Mouse (Mus musculus) MEL (cell line): Measurements from ENCODE around the gene Psmd4. TPM values are rescaled to one million over a fixed set of nuclear protein-coding genes. Genes with fewer than 3 reads are reported as not detected.

ENCODE experiments used
- DNase-seq: peaks from one replicate; pipeline ENCODE4 v3.0.0; 2011; ENCODE audit warnings: low read depth, low spot score
- H3K27ac ChIP-seq: 2 replicates; pipeline ENCODE4 v1.5.1; 2012; ENCODE audit warnings: low read depth, mild to moderate bottlenecking, control low read depth, low read length, moderate library complexity; ENCODE audit not compliant: control insufficient read depth
- H3K27me3 ChIP-seq, 2 experiments: fragments of 150-350 bp in 1 of 2; sonication (generic) in 1 of 2; 2 replicates each; pipeline ENCODE4 v1.6.1; 2012; ENCODE audit warnings: low read length in 2 of 2, mild to moderate bottlenecking in 2 of 2, improper control_type of control experiment in 1 of 2, moderate library complexity in 1 of 2; ENCODE audit not compliant: insufficient read depth in 2 of 2, control insufficient read depth in 1 of 2
- H3K36me3 ChIP-seq, 2 experiments: 2 replicates each; pipeline ENCODE4 v1.6.1; 2012 to 2014; ENCODE audit warnings: low read length in 2 of 2, improper control_type of control experiment in 1 of 2, inconsistent platforms in 1 of 2, mild to moderate bottlenecking in 1 of 2; ENCODE audit not compliant: insufficient read depth in 2 of 2, control insufficient read depth in 1 of 2
- H3K4me1 ChIP-seq, 2 experiments: fragments of 150-350 bp in 1 of 2; sonication (generic) in 1 of 2; 2 replicates each; pipeline ENCODE4 v1.6.1; 2012; ENCODE audit warnings: low read length in 2 of 2, improper control_type of control experiment in 1 of 2, mild to moderate bottlenecking in 1 of 2; ENCODE audit not compliant: insufficient read depth in 2 of 2, control insufficient read depth in 1 of 2
- H3K4me3 ChIP-seq, 2 experiments: fragments of 150-350 bp in 1 of 2; sonication (generic) in 1 of 2; 2 replicates each; pipeline ENCODE4 v1.5.1; 2012; ENCODE audit warnings: low read depth in 2 of 2, low read length in 2 of 2, mild to moderate bottlenecking in 2 of 2, moderate library complexity in 2 of 2, control low read depth in 1 of 2, improper control_type of control experiment in 1 of 2; ENCODE audit not compliant: control insufficient read depth in 1 of 2, insufficient read depth in 1 of 2
- H3K79me2 ChIP-seq: 2 replicates; pipeline ENCODE4 v1.6.1; 2012; ENCODE audit warnings: mild to moderate bottlenecking, low read length, moderate library complexity; ENCODE audit not compliant: control insufficient read depth, poor library complexity, insufficient read depth
- H3K9ac ChIP-seq: 2 replicates; pipeline ENCODE4 v1.6.1; 2012; ENCODE audit warnings: low read depth, mild to moderate bottlenecking, control low read depth, low read length, moderate library complexity; ENCODE audit not compliant: control insufficient read depth, poor library complexity, severe bottlenecking
- H3K9me3 ChIP-seq: fragments of 150-350 bp; sonication (generic); replicated peaks from 2 replicates; pipeline ENCODE4 v1.6.1; 2012; ENCODE audit warnings: mild to moderate bottlenecking, low read length, improper control_type of control experiment, moderate library complexity; ENCODE audit not compliant: insufficient read depth
- BHLHE40 ChIP-seq: IDR thresholded peaks from 2 replicates; pipeline ENCODE4 v1.6.1; 2012; ENCODE audit warnings: low read depth, mild to moderate bottlenecking, inconsistent platforms, low read length, improper control_type of control experiment, borderline replicate concordance
- E2F4 ChIP-seq: IDR thresholded peaks from 2 replicates; pipeline ENCODE4 v1.6.1; 2011; ENCODE audit warnings: low read depth, low read length, improper control_type of control experiment, borderline replicate concordance
- ELF1 ChIP-seq: IDR thresholded peaks from 2 replicates; pipeline ENCODE4 v1.6.1; 2014; ENCODE audit warnings: low read depth, mild to moderate bottlenecking, inconsistent platforms, low read length, improper control_type of control experiment, moderate library complexity
- ETS1 ChIP-seq: IDR thresholded peaks from 2 replicates; pipeline ENCODE4 v1.6.1; 2012; ENCODE audit warnings: low read depth, mild to moderate bottlenecking, inconsistent platforms, low read length, improper control_type of control experiment, moderate library complexity
- GATA1 ChIP-seq: IDR thresholded peaks from 2 replicates; pipeline ENCODE4 v1.6.1; 2011; ENCODE audit warnings: low read depth, low read length, improper control_type of control experiment
- HCFC1 ChIP-seq: IDR thresholded peaks from 2 replicates; pipeline ENCODE4 v1.6.1; 2012; ENCODE audit warnings: low read depth, mild to moderate bottlenecking, inconsistent platforms, low read length, improper control_type of control experiment, moderate library complexity
- KAT2A ChIP-seq: conservative IDR thresholded peaks from 2 replicates; pipeline ENCODE4 v1.6.1; 2012; ENCODE audit warnings: low read depth, low read length, improper control_type of control experiment, inconsistent platforms
- MAFK ChIP-seq: IDR thresholded peaks from 2 replicates; pipeline ENCODE4 v1.6.1; 2011; ENCODE audit warnings: low read depth, mild to moderate bottlenecking, low read length, improper control_type of control experiment, borderline replicate concordance
- MAX ChIP-seq: IDR thresholded peaks from 2 replicates; pipeline ENCODE4 v1.6.1; 2011; ENCODE audit warnings: low read length, improper control_type of control experiment
- MEF2A ChIP-seq: IDR thresholded peaks from 2 replicates; pipeline ENCODE4 v1.6.1; 2014; ENCODE audit warnings: low read depth, mild to moderate bottlenecking, inconsistent platforms, low read length, improper control_type of control experiment; ENCODE audit not compliant: poor library complexity, insufficient replicate concordance, severe bottlenecking; ENCODE audit errors: extremely low read depth
- MXI1 ChIP-seq: IDR thresholded peaks from 2 replicates; pipeline ENCODE4 v1.6.1; 2011; ENCODE audit warnings: mild to moderate bottlenecking, low read depth, low read length, improper control_type of control experiment
- MYB ChIP-seq: IDR thresholded peaks from 2 replicates; pipeline ENCODE4 v1.6.1; 2011; ENCODE audit warnings: mild to moderate bottlenecking, low read depth, low read length, improper control_type of control experiment
- MYC ChIP-seq: IDR thresholded peaks from 2 replicates; pipeline ENCODE4 v1.6.1; 2011; ENCODE audit warnings: low read depth, mild to moderate bottlenecking, low read length, improper control_type of control experiment, moderate library complexity
- NELFE ChIP-seq: IDR thresholded peaks from 2 replicates; pipeline ENCODE4 v1.6.1; 2011; ENCODE audit warnings: low read depth, low read length, improper control_type of control experiment
- NRF1 ChIP-seq: IDR thresholded peaks from 2 replicates; pipeline ENCODE4 v1.6.1; 2014; ENCODE audit warnings: low read depth, mild to moderate bottlenecking, inconsistent platforms, low read length, improper control_type of control experiment, moderate library complexity; ENCODE audit not compliant: poor library complexity, insufficient read depth, severe bottlenecking
- POLR2A ChIP-seq, 2 experiments: IDR thresholded peaks; 2 replicates each; pipeline ENCODE4 v1.6.1; 2011 to 2012; ENCODE audit warnings: low read length in 2 of 2, mild to moderate bottlenecking in 2 of 2, control low read depth in 1 of 2, improper control_type of control experiment in 1 of 2, low read depth in 1 of 2, moderate library complexity in 1 of 2; ENCODE audit not compliant: control insufficient read depth in 1 of 2, insufficient read depth in 1 of 2, poor library complexity in 1 of 2
- POLR2AphosphoS2 ChIP-seq: IDR thresholded peaks from 2 replicates; pipeline ENCODE4 v1.6.1; 2011; ENCODE audit warnings: low read length, improper control_type of control experiment
- RAD21 ChIP-seq: IDR thresholded peaks from 2 replicates; pipeline ENCODE4 v1.6.1; 2011; ENCODE audit warnings: mild to moderate bottlenecking, low read depth, low read length, improper control_type of control experiment
- SIN3A ChIP-seq: IDR thresholded peaks from 2 replicates; pipeline ENCODE4 v1.6.1; 2012; ENCODE audit warnings: low read length, improper control_type of control experiment, inconsistent platforms
- TAL1 ChIP-seq: IDR thresholded peaks from 2 replicates; pipeline ENCODE4 v1.6.1; 2012; ENCODE audit warnings: mild to moderate bottlenecking, inconsistent platforms, low read length, moderate library complexity, mixed read lengths
- TCF12 ChIP-seq: IDR thresholded peaks from 2 replicates; pipeline ENCODE4 v1.6.1; 2014; ENCODE audit warnings: low read depth, mild to moderate bottlenecking, inconsistent platforms, low read length, improper control_type of control experiment, moderate library complexity
- UBTF ChIP-seq: IDR thresholded peaks from 2 replicates; pipeline ENCODE4 v1.6.1; 2012; ENCODE audit warnings: low read depth, mild to moderate bottlenecking, inconsistent platforms, low read length, improper control_type of control experiment, moderate library complexity, borderline replicate concordance; ENCODE audit not compliant: insufficient read depth
- ZC3H11A ChIP-seq: IDR thresholded peaks from 2 replicates; pipeline ENCODE4 v1.6.1; 2012; ENCODE audit warnings: low read depth, mild to moderate bottlenecking, inconsistent platforms, low read length, improper control_type of control experiment
- ZMIZ1 ChIP-seq: IDR thresholded peaks from 2 replicates; pipeline ENCODE4 v1.6.1; 2012; ENCODE audit warnings: low read depth, mild to moderate bottlenecking, inconsistent platforms, low read length, improper control_type of control experiment, moderate library complexity
- ZNF384 ChIP-seq: IDR thresholded peaks from 2 replicates; pipeline ENCODE4 v1.6.1; 2012; ENCODE audit warnings: low read depth, mild to moderate bottlenecking, inconsistent platforms, low read length, improper control_type of control experiment
- polyA plus RNA-seq, 2 experiments: library from polyadenylated mRNA; stranded (reverse) in 1 of 2; unstranded in 1 of 2; fragments of >175 nt in 1 of 2; fragments of >200 nt in 1 of 2; gene quantifications; 2 replicates each; pipeline versions ENCODE4 v1.2.1 to v1.2.4; 2012; ENCODE audit warnings: low replicate concordance in 2 of 2, low read depth in 1 of 2; ENCODE audit not compliant: insufficient read length in 2 of 2, insufficient read depth in 1 of 2, missing spikeins in 1 of 2
- total RNA-seq: library from RNA; depleted of rRNA; stranded (reverse); fragments of 300-350 nt; gene quantifications from 2 replicates; pipeline ENCODE4 v1.2.3, GENCODE M21; 2012

Gene Psmd4
- total and polyA plus RNA-seq, 3 experiments = 631 to 816 TPM; not detected in 1

DNA sequence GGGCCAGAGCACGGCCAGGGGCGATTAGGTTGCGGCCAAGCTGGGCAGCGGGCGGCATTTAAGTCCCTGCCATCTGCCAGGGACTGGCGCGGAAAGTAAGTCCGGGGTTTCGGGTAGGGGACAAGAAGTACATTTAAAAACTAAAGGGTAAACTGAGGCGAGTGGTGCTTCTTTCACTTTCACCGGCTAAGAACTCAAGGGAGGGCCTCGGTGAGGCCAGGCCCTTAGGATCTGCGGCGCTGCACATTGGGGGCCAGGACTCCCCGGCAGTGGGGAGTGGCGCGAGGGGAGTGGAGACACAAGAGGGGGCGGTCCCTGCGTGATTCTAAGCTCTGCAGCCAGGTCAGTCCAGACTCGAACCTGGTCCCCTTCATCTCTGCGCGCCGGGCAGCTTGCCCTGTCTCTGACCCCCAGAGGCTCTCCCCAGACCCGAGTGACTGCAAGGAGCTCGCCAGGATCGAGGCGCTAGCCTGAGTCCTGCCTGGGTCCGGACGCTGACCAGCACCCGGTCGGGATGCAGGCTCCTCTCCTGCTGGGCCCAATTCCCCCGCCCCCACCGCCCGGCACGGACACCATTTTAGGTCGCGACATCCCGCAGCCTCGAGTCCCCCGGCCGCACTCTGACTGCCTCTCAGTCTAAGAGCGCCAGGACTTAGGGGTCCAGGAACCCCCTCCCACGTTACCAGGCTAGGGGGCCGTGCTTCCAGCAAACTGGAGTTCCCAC lies 27.8 kb downstream of the Psmd4 start:
- Histone ChIP-seq H3K36me3 (peaks cover 0 to 13% of the 10 kb centered on the region in 2 experiments; a peak in 3 of 4 replicates), H3K79me2 (peaks cover 24% of the 10 kb centered on the region), H3K27ac (peak overlapping the region; percentile 25; the same call in 1 of the 2 replicates), H3K27me3 (no peaks in the 10 kb centered on the region), H3K9ac (peak overlapping the region; percentile 83), H3K9me3 (no peaks in the 10 kb centered on the region), H3K4me3 (peak overlapping the region; percentile 64 to 71), H3K4me1 (peaks cover 4 to 15% of the 10 kb centered on the region in 2 experiments)
- DNase-seq = peak; percentile 82
- 0 out of 4 replicates have a peak, but pooled peaks of 1 of the 2 experiments have one; percentile 2 for TF ChIP-seq POLR2A (IDR thresholded peaks at IDR 0.05; ENCODE audit: control insufficient read depth in 1 of 2, insufficient read depth in 1 of 2, low read depth in 1 of 2, low read length in 2 of 2, poor library complexity in 1 of 2)
- no peak for TF ChIP-seq ZNF384
- peak; percentile 77 for TF ChIP-seq MXI1
- TF ChIP-seq ZC3H11A = no peak
- TF ChIP-seq ZMIZ1 = peak; percentile 62; the same call in 1 of the 2 replicates
- 0 out of 2 replicates have a peak, but pooled peaks have one; percentile 27 for TF ChIP-seq ELF1
- TF ChIP-seq ETS1 = 0 out of 2 replicates have a peak, but pooled peaks have one; percentile 5
- no peak for TF ChIP-seq KAT2A
- no peak for TF ChIP-seq BHLHE40
- TF ChIP-seq NELFE = peak; percentile 64; the same call in 1 of the 2 replicates
- TF ChIP-seq E2F4 = no peak
- TF ChIP-seq GATA1 = no peak
- no peak for TF ChIP-seq MYC
- TF ChIP-seq MAX = no peak; the same call in 1 of the 2 replicates
- no peak for TF ChIP-seq POLR2AphosphoS2
- TF ChIP-seq HCFC1 = no peak
- TF ChIP-seq UBTF = no peak
- peak; percentile 80 for TF ChIP-seq SIN3A

DNA sequence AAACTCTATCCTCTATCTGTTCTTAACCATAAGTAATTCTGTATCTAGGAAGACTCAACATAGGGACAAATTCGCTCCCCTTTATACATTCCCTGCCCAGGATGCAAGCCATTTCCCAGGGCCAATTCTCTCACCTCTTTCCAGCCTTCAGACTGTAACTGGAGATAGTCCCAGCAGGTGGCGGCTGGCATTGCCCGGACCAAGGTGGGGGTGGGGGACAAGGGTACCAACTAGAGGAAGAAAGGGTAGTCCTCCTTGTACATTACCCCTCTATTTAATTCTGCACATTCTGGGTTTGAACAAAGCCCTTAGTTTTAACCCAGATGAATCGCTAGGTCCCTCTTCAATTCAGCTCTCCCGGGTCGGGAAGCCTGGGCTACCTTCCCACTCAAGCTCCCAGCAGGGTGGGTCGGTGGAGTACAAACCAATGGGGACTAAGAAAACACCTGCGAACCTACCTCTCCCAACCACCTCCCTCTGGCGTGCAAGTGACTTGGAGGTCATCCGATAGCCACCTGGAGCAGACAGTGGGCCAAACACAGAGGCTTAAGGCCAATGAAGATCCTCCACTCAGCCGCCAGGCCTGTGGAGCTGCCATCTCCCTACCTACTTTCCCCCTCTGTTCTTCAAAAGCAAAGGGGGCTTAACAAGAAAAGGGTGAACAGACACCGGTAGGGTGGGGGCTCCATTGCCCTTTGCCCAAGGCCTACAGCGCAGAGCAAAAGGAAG lies 28.6 kb downstream of the Psmd4 start:
- Histone ChIP-seq H3K9ac (peak overlapping the region; percentile 83), H3K27ac (no peak overlapping the region), H3K79me2 (peaks cover 24% of the 10 kb centered on the region), H3K4me1 (peaks cover 4 to 15% of the 10 kb centered on the region in 2 experiments), H3K27me3 (no peaks in the 10 kb centered on the region), H3K9me3 (no peaks in the 10 kb centered on the region), H3K4me3 (peak overlapping the region; percentile 64 to 71), H3K36me3 (peaks cover 0 to 13% of the 10 kb centered on the region in 2 experiments; a peak in 3 of 4 replicates)
- DNase-seq = no peak
- TF ChIP-seq TCF12 = no peak
- TF ChIP-seq POLR2AphosphoS2 = no peak
- TF ChIP-seq UBTF = no peak
- no peak for TF ChIP-seq TAL1
- no peak for TF ChIP-seq MXI1
- no peak for TF ChIP-seq KAT2A
- no peak for TF ChIP-seq MYB
- TF ChIP-seq MAFK = no peak
- TF ChIP-seq MEF2A = no peak
- no peak for TF ChIP-seq ETS1
- no peak for TF ChIP-seq RAD21
- no peak for TF ChIP-seq E2F4
- TF ChIP-seq NRF1 = no peak
- TF ChIP-seq HCFC1 = no peak
- no peak for TF ChIP-seq MYC
